Mouse (Mus musculus): ENCODE measurements at regions not wholly inside any gene's neighbourhood (a gene's known extent, or its start where the extent isn't known, plus 50 kb on each side); places are given as distances from the start of the nearest gene placed in this dataset.

- peak; percentile 31 to 56 for DNase-seq (ENCODE audit: low spot score in 2 of 2)
- intact Hi-C loops (cut with DNase I): loop anchor here (1.0 to 10.0 kb wide), 3 partner anchors 242 to 734 kb away; partner anchors contain the start of gene Pdzrn3
Measured at GRCm38 (mm10) chr6:101616776-101617175, 239.1 kb upstream of the Pdzrn3 start.

- no peak for DNase-seq (ENCODE audit: low spot score in 2 of 2)
- intact Hi-C loops (cut with DNase I): no loop called here
Measured at GRCm38 (mm10) chr6:101609015-101609414, 231.3 kb upstream of the Pdzrn3 start.

- DNase-seq (ENCODE audit: low spot score in 2 of 2): no peak
- intact Hi-C loops (cut with DNase I): no loop called here
Measured at GRCm38 (mm10) chr6:101603083-101603482, 225.4 kb upstream of the Pdzrn3 start.

- no peak for DNase-seq (ENCODE audit: low spot score in 2 of 2)
- intact Hi-C loops (cut with DNase I): no loop called here
Measured at GRCm38 (mm10) chr6:101596995-101597394, 219.3 kb upstream of the Pdzrn3 start.

GRCm38 (mm10) chr6:101593782-101594641 lies 216.3 kb upstream of the Pdzrn3 start:
- DNase-seq (ENCODE audit: low spot score in 2 of 2): peak; percentile 21 to 40
- intact Hi-C loops (cut with DNase I): no loop called here

DNA sequence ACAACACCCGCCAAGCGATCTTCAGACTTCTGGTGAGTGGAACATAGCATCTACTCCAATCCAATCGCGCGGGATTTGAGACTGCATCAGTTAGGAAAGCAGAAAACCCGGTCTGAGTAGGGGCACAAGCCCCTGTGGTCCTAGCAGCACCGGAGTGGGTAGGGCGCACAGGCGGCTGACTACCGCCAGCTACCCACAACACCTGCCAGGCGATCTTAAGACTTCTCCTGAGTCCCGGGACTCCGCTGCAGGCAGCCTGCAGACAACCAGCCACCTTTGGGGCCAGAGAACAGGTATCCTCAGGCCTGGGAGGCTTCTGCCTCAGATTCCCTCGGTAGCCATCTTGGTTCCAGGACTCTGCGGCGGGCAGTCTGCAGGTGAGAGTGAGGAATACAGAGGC lies 208.2 kb upstream of the Pdzrn3 start:
- DNase-seq (ENCODE audit: low spot score in 2 of 2): no peak
- intact Hi-C loops (cut with DNase I): no loop called here

DNA sequence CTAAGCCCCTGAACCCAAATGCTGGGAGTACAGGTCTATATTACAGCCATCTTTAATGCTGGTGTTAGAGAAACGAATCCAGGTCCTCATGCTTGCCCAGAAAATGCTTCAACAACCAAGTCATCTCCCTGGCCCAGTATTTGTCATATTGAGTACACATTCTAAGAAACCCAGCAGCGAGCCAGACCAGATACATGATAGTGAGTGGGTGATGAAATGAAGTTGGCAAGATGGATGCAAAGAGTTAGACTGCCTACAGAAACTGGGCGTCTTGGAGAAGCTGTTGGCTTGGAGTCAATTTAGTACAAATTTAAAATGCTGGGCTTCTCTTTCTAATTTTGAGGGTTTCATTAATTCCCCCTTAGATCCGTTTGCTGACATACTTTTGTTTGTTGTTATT lies 203.1 kb upstream of the Pdzrn3 start:
- DNase-seq (ENCODE audit: low spot score in 2 of 2): peak in 1 of 2 experiments; percentile 14

DNA sequence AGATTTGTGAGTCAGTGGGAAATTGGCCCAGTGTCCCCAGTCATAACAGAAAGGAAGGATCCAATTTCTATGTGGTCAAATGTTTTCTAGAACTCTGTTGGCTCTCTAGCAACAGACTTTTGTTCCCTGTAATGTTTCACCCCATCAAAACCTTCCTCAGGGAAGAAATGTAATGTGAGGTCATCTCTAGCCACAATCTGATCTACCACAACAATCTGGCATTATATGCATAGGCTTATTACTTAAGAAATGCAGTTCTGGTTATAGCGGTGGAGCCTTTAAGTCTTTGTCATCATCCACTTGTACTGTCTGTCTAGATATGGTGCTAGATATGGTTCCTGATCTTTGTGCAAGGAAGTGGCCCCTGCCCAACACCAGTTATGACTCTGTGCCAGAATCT lies 178.4 kb upstream of the Pdzrn3 start:
- no peak for DNase-seq (ENCODE audit: low spot score in 2 of 2)
- intact Hi-C loops (cut with DNase I): no loop called here

More for the DNA sequence above, 203.1 kb upstream of the Pdzrn3 start:
- intact Hi-C loops (cut with DNase I): no loop called here

- intact Hi-C loops (cut with DNase I): loop anchor here (5.0 kb wide), 1 partner anchor 57 kb away; no protein-coding TSS in a partner anchor
- DNase-seq (ENCODE audit: low spot score in 2 of 2): no peak
Measured at GRCm38 (mm10) chr6:101554965-101555604, 177.4 kb upstream of the Pdzrn3 start.

DNA sequence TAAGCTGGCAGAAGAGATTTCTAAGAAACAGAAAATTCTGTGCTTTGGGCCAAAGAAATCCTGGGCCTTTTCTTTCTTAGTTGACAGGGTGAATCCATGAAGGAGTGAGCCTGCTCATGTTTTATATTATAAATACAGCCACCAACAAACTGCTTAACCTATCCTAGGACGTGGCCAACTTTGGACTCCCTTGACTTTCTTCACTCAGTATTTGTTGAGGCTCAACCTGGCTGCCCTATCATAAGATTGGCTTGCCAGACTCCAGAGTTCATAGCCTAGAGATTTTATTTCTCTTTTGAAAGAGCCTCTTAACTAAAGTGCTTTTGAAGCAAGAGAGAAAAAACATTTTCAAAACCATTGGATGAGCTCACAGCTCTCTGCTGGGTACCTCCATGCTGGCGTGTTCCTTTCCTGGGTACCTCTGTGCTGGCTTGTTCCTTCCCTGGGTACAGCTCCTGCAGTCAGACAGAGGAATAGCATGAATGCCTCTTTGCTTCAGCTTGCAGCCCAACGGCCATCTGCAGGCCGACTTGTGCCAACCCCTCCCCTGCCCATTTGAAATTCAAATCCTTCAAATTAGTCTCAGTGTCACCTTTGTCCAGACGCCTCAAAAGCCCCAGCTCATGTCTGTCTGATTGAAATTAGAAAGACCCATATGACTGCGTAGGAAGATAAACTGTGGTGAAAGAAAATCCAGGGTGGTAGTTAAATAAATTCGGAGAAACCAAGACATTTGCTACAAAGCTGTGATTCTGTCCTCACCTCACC lies 173.0 kb upstream of the Pdzrn3 start:
- DNase-seq (ENCODE audit: low spot score in 2 of 2): peak; percentile 67 to 72
- intact Hi-C loops (cut with DNase I): loop anchor here (5.0 kb wide), 1 partner anchor 62 kb away; no protein-coding TSS in a partner anchor

GRCm38 (mm10) chr6:101537581-101537980 lies 159.9 kb upstream of the Pdzrn3 start:
- DNase-seq (ENCODE audit: low spot score in 2 of 2): no peak
- intact Hi-C loops (cut with DNase I): no loop called here

GRCm38 (mm10) chr6:101534214-101535052 lies 156.7 kb upstream of the Pdzrn3 start:
- intact Hi-C loops (cut with DNase I): loop anchor here (2.0 to 5.0 kb wide), 2 partner anchors 157 to 268 kb away; partner anchors contain the start of gene Pdzrn3
- peak; percentile 70 to 75 for DNase-seq (ENCODE audit: low spot score in 2 of 2)

DNA sequence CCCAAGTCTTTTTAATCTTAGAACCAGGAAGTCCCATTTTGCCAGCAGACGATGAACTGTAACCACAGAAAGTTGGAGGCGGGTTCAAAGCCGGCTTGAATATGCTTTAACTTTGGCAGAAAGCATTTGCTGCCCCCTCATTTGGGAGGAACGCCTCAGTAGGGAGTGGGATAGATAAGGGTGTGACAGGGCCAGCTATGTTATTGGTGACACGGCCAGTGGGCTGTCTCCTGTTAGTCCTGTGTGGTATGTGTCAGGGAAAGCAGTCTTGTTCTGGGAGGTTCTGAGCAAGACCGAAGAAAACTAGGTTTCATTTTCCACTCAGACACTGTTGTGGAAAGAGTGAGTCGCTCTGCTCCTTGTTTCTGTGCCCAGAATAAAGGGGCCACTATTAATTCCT lies 154.7 kb upstream of the Pdzrn3 start:
- intact Hi-C loops (cut with DNase I): loop anchor here (5.0 kb wide), 1 partner anchor 155 kb away; the partner anchor contains the start of gene Pdzrn3
- DNase-seq (ENCODE audit: low spot score in 2 of 2): no peak

DNA sequence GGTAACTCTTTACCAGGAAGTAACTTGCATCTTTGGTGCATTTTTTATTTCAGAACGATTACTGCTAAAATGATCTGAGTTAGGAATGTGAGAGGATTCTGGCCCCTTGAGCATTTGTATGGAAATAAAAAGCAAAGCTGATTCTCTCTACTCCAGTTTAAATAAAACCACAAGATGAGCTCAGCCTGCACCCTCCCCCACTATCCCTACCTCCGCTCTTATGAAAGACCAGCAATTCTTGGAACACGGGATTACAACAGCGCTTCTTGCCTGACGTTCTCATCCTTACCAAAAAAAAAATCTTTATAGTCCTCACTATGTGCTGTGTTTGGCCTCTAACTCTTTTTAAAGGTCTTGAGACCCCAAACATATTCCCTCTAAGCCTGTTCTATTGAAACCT lies 154.2 kb upstream of the Pdzrn3 start:
- peak; percentile 42 to 63 for DNase-seq (ENCODE audit: low spot score in 2 of 2)
- intact Hi-C loops (cut with DNase I): loop anchor here (5.0 kb wide), 1 partner anchor 155 kb away; the partner anchor contains the start of gene Pdzrn3

- DNase-seq (ENCODE audit: low spot score in 2 of 2): no peak
- intact Hi-C loops (cut with DNase I): no loop called here
Measured at GRCm38 (mm10) chr6:101525129-101525528, 147.4 kb upstream of the Pdzrn3 start.

DNA sequence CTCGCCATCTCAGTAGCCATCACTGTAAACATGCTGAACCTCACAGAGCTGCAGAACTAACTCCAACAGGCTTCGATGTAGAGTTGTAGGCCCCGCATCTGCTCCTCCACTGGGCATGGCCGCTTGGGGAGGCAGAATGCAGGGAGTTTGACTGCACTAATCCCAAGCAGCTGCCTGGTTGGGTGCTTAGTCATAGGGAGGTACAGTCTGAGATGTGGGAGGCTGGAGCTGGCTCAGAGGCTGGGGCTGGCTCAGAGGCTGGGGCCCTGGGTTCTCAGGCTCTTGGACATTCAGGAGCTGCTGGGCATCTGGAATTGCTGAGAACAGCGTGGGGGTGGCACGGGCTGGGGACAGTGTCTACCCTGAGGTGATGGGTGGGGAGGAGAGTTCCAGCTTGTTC lies 143.6 kb upstream of the Pdzrn3 start:
- no peak for DNase-seq (ENCODE audit: low spot score in 2 of 2)
- intact Hi-C loops (cut with DNase I): no loop called here

GRCm38 (mm10) chr6:101520755-101521154 lies 143.1 kb upstream of the Pdzrn3 start:
- peak; percentile 49 to 64 for DNase-seq (ENCODE audit: low spot score in 2 of 2)
- intact Hi-C loops (cut with DNase I): no loop called here

DNA sequence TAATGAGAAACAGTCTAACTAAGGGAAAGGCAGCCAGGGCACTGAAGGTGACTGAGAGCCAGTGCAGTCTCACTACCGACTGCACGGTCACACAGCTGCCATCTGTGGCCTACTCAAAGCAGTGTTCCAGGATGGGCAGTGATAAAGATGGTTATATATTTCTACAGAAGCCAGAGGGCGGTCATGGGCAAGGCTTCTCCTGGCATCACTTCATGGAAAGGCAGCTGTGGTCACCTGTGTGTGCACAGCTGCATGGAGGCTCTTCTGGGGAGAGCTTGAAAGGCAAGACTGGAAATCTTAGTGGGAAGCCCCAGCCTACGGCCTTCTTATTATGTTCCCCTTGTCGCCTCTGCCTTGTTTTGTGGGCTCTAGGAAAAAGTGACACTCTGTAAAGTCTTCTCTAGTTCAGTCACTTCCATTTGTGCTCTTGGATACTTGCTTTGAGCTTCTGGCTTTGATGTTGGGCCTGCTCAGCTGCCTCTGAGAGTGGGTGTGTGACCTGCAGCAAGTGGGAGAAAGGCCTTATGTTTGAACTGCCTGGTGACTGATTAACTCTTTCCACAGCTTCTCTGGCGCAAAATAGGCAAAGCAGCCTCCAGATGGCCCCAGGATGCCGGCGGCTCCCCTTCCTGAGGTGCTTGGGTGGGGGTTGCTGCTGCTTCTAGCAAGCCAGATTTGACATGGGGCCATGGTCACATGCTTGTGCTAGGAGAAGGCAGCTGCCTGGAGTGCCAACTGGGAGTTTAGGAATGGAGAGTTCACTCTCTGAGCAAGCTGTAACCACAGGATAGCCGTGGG lies 141.4 kb upstream of the Pdzrn3 start:
- no peak for DNase-seq (ENCODE audit: low spot score in 2 of 2)
- intact Hi-C loops (cut with DNase I): no loop called here

Data from left cerebral cortex, postnatal 14 days (tissue).